Mouse (Mus musculus): Measurements from ENCODE around the gene Gm20388. TPM values are rescaled to one million over a fixed set of nuclear protein-coding genes. Genes with fewer than 3 reads are reported as not detected.

Gene Gm20388
- polyA plus RNA-seq, 1 experiment: 28.1 TPM

- Histone ChIP-seq H3K9me3 (replicated peaks; ENCODE audit: control insufficient read depth, insufficient read depth, low read length, poor library complexity, severe bottlenecking) (no peaks in the 10 kb centered on the region), H3K27ac (ENCODE audit: insufficient read depth, low read length) (no peak overlapping the region), H3K4me3 (ENCODE audit: low read depth, low read length) (peak overlapping the region; percentile 14), H3K4me1 (ENCODE audit: control insufficient read depth, insufficient read depth, low read length) (no peaks in the 10 kb centered on the region), H3K27me3 (ENCODE audit: control insufficient read depth, insufficient read depth, low read length, poor library complexity, severe bottlenecking) (no peaks in the 10 kb centered on the region), H3K9ac (ENCODE audit: low read depth, poor library complexity, severe bottlenecking) (no peak overlapping the region), H3K36me3 (ENCODE audit: control insufficient read depth, insufficient read depth, low read length, poor library complexity, severe bottlenecking) (no peaks in the 10 kb centered on the region)
- TF ChIP-seq EP300 (IDR thresholded peaks at IDR 0.05; ENCODE audit: insufficient read depth, low read depth, low read length): 0 out of 2 replicates have a peak, but pooled peaks have one; percentile 4
- no peak for TF ChIP-seq CTCF (IDR thresholded peaks at IDR 0.05; ENCODE audit: low read depth, low read length)
- TF ChIP-seq POLR2A (IDR thresholded peaks at IDR 0.05; ENCODE audit: insufficient read depth, low read length): no peak
These were observed 3876.7 kb downstream of the Gm20388 start for GRCm38 (mm10) chr8:123787254-123787897.

GRCm38 (mm10) chr8:123788416-123789170 is 3878.0 kb downstream of the Gm20388 start:
- no peak overlapping the region for H3K4me3 ChIP-seq (ENCODE audit: low read depth, low read length)
- H3K36me3 ChIP-seq (ENCODE audit: control insufficient read depth, insufficient read depth, low read length, poor library complexity, severe bottlenecking): no peaks in the 10 kb centered on the region
- H3K4me1 ChIP-seq (ENCODE audit: control insufficient read depth, insufficient read depth, low read length): no peaks in the 10 kb centered on the region
- no peak for TF ChIP-seq EP300 (IDR thresholded peaks at IDR 0.05; ENCODE audit: insufficient read depth, low read depth, low read length)
- TF ChIP-seq POLR2A (IDR thresholded peaks at IDR 0.05; ENCODE audit: insufficient read depth, low read length): no peak
- no peak for TF ChIP-seq CTCF (IDR thresholded peaks at IDR 0.05; ENCODE audit: low read depth, low read length)
- no peaks in the 10 kb centered on the region for H3K9me3 ChIP-seq (replicated peaks; ENCODE audit: control insufficient read depth, insufficient read depth, low read length, poor library complexity, severe bottlenecking)
- H3K9ac ChIP-seq (ENCODE audit: low read depth, poor library complexity, severe bottlenecking): no peak overlapping the region
- no peak overlapping the region for H3K27ac ChIP-seq (ENCODE audit: insufficient read depth, low read length)
- H3K27me3 ChIP-seq (ENCODE audit: control insufficient read depth, insufficient read depth, low read length, poor library complexity, severe bottlenecking): no peaks in the 10 kb centered on the region

- Histone ChIP-seq H3K9me3 (replicated peaks; ENCODE audit: control insufficient read depth, insufficient read depth, low read length, poor library complexity, severe bottlenecking) (no peaks in the 10 kb centered on the region), H3K4me3 (ENCODE audit: low read depth, low read length) (no peak overlapping the region), H3K27me3 (ENCODE audit: control insufficient read depth, insufficient read depth, low read length, poor library complexity, severe bottlenecking) (no peaks in the 10 kb centered on the region), H3K4me1 (ENCODE audit: control insufficient read depth, insufficient read depth, low read length) (no peaks in the 10 kb centered on the region), H3K9ac (ENCODE audit: low read depth, poor library complexity, severe bottlenecking) (no peak overlapping the region), H3K36me3 (ENCODE audit: control insufficient read depth, insufficient read depth, low read length, poor library complexity, severe bottlenecking) (no peaks in the 10 kb centered on the region), H3K27ac (ENCODE audit: insufficient read depth, low read length) (no peak overlapping the region)
- no peak for TF ChIP-seq EP300 (IDR thresholded peaks at IDR 0.05; ENCODE audit: insufficient read depth, low read depth, low read length)
- TF ChIP-seq POLR2A (IDR thresholded peaks at IDR 0.05; ENCODE audit: insufficient read depth, low read length): no peak
- TF ChIP-seq CTCF (IDR thresholded peaks at IDR 0.05; ENCODE audit: low read depth, low read length): no peak
These were observed 3878.8 kb downstream of the Gm20388 start for GRCm38 (mm10) chr8:123789461-123789860.

GRCm38 (mm10) chr8:123789970-123790369 is 3879.3 kb downstream of the Gm20388 start:
- Histone ChIP-seq H3K9ac (ENCODE audit: low read depth, poor library complexity, severe bottlenecking) (no peak overlapping the region), H3K36me3 (ENCODE audit: control insufficient read depth, insufficient read depth, low read length, poor library complexity, severe bottlenecking) (no peaks in the 10 kb centered on the region), H3K4me1 (ENCODE audit: control insufficient read depth, insufficient read depth, low read length) (no peaks in the 10 kb centered on the region), H3K27me3 (ENCODE audit: control insufficient read depth, insufficient read depth, low read length, poor library complexity, severe bottlenecking) (no peaks in the 10 kb centered on the region), H3K9me3 (replicated peaks; ENCODE audit: control insufficient read depth, insufficient read depth, low read length, poor library complexity, severe bottlenecking) (no peaks in the 10 kb centered on the region), H3K4me3 (ENCODE audit: low read depth, low read length) (no peak overlapping the region), H3K27ac (ENCODE audit: insufficient read depth, low read length) (no peak overlapping the region)
- TF ChIP-seq CTCF (IDR thresholded peaks at IDR 0.05; ENCODE audit: low read depth, low read length) (peak; percentile 86), POLR2A (IDR thresholded peaks at IDR 0.05; ENCODE audit: insufficient read depth, low read length) (no peak)

- Histone ChIP-seq H3K9me3 (replicated peaks; ENCODE audit: control insufficient read depth, insufficient read depth, low read length, poor library complexity, severe bottlenecking) (no peaks in the 10 kb centered on the region), H3K4me3 (ENCODE audit: low read depth, low read length) (no peak overlapping the region), H3K27me3 (ENCODE audit: control insufficient read depth, insufficient read depth, low read length, poor library complexity, severe bottlenecking) (no peaks in the 10 kb centered on the region), H3K36me3 (ENCODE audit: control insufficient read depth, insufficient read depth, low read length, poor library complexity, severe bottlenecking) (no peaks in the 10 kb centered on the region), H3K9ac (ENCODE audit: low read depth, poor library complexity, severe bottlenecking) (no peak overlapping the region), H3K4me1 (ENCODE audit: control insufficient read depth, insufficient read depth, low read length) (no peaks in the 10 kb centered on the region), H3K27ac (ENCODE audit: insufficient read depth, low read length) (no peak overlapping the region)
- TF ChIP-seq CTCF (IDR thresholded peaks at IDR 0.05; ENCODE audit: low read depth, low read length): no peak
- no peak for TF ChIP-seq POLR2A (IDR thresholded peaks at IDR 0.05; ENCODE audit: insufficient read depth, low read length)
- TF ChIP-seq EP300 (IDR thresholded peaks at IDR 0.05; ENCODE audit: insufficient read depth, low read depth, low read length): no peak
These were observed 3880.6 kb downstream of the Gm20388 start for GRCm38 (mm10) chr8:123791101-123791844.

Measured in ES-Bruce4 (cell line).